Mouse (Mus musculus): ENCODE measurements at regions not wholly inside any gene's neighbourhood (a gene's known extent, or its start where the extent isn't known, plus 50 kb on each side); places are given as distances from the start of the nearest gene placed in this dataset.

DNA sequence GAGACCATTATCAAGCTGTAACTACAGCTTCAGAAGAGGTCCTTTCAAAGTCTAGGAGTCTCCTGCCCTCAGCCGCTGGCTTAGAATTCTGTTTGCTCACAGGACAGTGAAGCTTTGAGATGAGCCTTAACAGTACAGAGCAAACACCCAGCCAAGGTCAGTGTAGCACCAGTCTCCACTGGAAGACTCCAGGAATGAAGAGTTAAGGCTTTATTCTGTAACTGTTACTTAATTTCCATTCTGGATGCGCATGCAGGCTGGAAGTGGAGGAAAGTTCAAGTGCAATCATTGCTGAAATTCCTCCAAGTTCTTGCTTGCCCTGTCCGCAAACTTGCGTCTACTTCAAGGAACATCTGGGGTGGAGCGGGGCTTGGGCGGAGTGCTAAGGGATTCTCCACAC lies 106.6 kb downstream of the Mrm1 start:
- TF ChIP-seq EP300 (IDR thresholded peaks at IDR 0.05; ENCODE audit: insufficient read depth, low read depth, low read length), result no peak
- TF ChIP-seq POLR2A (IDR thresholded peaks at IDR 0.05; ENCODE audit: insufficient read depth, low read depth, low read length), result no peak
- no peak for TF ChIP-seq CTCF (IDR thresholded peaks at IDR 0.05)

All from heart, adult 2 months (tissue).